Mouse (Mus musculus) adrenal gland, postnatal 25 days (tissue): Measurements from ENCODE around the gene Shroom3. TPM values are rescaled to one million over a fixed set of nuclear protein-coding genes. Genes with fewer than 3 reads are reported as not detected.
"Not testable (repeated sequence)": the region's sequence is repeated elsewhere in the genome, so short reads cannot be mapped to it uniquely, and the experiment has no call there.

ENCODE experiments used
- DNase-seq: peaks from one replicate; pipeline ENCODE4 v3.0.0; 2021; ENCODE audit warnings: mixed read lengths
- total RNA-seq: library from RNA; stranded (reverse); gene quantifications from 2 replicates; pipeline ENCODE4 v1.2.3, GENCODE M21; 2021

Gene Shroom3
- total RNA-seq, 1 experiment from 2014 or later, result 12.8 TPM

DNA sequence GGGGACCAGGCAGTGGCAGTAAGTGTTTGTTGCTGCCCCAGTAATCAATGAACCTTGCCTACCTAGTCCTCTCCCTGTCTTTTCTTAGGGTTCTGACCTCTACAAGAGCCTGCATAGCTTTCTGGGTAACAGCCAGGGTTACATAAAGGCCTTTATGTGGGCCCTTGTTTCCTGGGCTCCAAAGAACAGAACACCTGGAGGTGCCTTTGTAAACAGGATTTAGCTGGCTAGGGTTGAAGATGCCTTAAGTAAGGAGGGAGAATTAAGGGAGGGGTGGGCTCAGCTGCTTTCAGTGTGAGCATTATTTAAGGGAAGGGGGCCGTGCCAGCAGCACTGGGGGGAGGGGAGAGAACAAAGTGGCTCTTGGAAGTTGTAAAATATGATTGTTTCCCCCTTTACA lies 210.5 kb downstream of the Shroom3 start:
- DNase-seq, result no peak

DNA sequence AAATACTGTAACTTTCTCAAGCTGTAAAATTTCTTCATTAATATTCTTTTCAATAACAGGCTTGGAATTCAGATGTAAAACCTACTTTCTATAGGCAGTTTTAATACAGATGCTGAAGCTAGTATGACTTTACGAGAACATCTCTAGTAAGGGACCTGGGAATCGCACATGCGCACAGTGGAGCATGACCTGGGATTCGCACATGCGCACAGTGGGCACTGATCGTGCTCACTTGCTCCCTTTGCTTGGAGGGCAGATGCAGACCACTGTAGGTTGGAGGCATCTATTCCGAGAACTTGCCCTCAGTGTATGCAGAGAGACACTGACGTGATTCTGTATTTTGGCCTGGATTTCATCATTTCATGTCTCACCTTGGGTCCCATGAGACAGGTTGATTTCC lies 212.6 kb downstream of the Shroom3 start:
- DNase-seq, result no peak

DNA sequence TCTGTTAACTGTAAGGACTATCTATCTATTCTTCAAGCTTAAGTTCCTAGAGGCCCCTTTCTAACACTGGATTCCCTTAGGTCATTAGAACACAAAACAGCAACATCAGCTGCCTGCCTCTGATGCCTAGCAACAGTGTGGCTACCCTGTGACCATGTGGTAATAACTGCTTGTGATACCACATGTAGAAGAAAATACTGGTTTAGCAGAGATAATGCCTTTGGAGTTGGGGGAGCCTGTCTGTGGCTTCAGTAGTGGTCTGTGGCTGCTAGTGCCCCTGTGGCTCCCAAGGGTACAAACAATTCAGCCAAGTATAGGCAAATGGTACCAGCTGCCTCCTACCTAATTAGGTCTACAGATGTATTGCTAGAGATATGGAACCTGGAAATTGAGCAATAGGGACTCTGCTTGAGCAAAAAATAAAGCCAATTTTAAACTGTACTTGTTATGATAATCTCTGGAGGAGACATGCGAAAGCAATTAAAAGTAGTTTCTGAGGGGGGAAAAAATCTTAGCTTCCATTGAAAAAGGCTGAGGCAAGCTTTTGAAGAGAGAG lies 213.6 kb downstream of the Shroom3 start:
- no peak for DNase-seq

DNA sequence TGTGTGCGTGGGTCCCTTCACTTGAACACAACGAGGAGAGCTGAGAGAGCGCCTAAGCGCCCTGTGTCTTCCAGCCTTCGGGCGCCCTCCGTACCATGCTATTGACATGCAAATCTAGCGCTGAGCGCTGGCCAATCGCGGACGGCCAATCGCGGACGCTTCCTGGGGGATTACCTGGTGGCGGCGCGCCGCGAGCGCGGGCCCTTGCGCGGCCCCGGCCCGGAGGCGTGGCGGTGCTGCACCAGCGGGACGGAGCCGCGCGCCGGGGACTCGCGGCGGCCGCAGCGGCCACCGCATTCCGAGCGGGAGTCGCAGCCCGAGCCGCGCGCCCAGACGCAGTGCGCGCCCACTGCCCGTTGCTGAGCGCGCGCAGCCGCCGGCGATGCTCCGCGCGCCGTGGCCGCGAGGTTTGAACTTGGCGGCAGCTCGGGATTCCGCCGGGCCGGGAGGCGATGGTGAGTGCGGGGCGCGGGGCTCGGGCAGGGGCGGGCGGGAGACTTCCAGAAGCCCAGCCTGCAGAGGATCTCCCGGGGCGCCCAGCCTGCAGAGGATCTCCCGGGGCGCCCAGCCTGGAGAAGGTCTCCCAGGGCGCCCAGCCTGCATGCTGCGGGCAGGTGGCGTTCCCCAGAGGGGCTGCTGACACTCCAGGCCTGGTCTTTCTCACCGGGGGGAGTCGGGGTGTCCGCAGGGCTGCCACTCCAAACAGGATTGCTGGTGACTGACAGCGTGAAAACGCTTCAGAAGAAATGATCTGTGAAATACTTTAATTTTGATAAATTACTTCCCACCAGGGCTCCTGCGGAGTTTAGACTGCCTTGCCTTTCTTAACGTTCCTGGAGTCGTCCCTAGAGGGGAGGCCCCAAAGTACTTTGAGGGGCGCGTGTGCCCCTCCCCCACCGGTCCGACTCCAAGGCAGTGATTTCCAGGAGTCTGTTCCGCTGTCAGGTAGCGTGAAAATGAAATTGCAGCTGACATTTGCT lies 214.8 kb downstream of the Shroom3 start:
- peak; percentile 85 for DNase-seq

DNA sequence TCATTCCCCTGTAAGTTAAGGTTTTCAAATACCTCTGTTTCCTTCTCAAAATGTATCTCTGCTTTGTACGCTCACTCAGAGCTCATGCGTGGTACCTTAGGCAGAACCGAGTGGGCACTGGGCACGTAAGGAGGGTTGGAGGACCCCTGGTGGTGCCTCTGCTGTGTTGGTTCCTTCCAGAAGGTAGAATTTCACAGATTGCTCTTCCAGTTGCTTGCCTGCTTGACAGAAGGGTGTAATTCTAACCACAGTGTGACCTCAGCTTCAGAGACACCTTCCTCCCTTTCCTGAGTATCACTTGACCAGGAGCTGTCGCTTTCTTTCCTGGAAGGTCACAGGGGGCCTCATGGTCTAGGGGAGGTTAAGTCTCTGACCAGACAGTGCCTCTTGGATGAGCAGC lies 217.2 kb downstream of the Shroom3 start:
- DNase-seq, result no peak

DNA sequence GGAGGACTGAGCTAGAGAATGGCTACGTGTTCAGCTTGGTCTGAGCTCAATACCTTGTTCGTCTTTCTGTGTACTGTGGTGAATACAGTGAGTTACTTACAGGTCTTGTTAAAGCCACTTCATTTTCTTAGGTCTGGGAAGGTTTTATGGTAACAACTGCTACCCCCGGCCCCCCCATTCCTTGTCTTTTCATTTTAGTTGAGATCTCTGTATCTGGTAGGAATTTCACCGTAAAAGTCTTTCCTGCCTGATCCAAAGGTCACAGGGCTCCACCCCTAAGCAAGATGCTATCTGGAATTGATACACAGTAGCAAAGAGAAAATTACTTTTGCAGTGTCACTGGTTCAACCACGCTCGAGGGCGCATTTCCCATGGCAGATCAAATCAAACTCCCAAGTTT lies 218.6 kb downstream of the Shroom3 start:
- DNase-seq, result no peak

DNA sequence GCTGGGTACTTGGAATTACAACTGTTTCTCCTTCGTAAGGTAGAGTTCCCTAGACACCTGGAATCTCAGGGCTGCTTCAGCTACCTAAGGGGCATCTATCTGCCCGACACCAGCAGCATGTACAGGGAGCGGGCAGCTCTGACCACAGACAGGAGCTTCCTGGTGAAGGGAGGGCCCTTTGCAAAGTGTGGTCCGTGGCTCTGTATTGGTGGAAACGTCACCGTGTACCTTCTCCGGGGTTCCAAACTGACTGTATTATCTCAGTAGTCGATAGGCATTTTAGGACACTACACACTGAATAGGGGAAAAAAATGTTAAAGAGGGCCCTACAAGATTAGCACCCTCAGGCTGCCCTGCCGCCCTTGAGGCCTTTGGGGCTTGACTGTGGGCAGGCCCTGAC lies 221.9 kb downstream of the Shroom3 start:
- no peak for DNase-seq

DNA sequence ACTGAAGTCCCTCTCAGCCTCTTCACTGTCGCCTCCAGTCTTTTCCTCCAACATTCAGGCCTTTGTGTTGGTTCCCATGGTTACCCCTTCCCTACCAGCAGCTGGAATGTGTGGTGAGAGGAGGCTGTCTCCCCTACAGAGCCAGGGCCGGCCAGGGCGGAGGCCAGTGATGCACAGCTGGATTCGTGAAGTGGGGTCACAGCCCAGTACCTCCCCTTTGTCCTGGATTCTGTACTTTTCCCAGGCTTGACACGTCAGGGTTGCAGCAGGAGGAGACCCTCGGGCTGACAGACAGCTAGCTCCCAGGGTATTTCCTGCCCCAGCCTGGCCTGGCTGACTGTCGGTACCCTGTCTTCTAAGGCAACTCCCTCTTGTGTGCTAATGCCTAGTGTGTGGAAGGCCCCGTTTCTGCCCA lies 222.4 kb downstream of the Shroom3 start:
- DNase-seq, result no peak

DNA sequence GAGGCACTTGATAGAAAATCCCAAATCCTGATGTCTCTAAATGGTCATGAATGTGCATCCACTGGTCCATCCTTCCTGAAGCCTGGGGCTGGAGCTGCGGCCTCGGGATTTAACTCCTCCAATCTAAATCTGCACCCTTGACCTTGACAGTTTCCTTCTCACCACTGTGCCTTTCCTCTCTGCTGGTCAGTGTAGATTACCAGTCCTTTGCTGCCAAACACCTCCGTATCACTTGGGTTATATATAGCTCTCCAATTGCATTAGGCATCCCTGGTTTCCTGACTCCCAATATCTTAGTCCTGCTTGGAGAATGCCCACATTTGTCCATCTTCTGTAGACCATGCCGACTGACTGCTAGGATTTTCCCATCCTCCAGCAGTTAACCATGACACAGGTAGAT lies 225.0 kb downstream of the Shroom3 start:
- DNase-seq, result no peak

DNA sequence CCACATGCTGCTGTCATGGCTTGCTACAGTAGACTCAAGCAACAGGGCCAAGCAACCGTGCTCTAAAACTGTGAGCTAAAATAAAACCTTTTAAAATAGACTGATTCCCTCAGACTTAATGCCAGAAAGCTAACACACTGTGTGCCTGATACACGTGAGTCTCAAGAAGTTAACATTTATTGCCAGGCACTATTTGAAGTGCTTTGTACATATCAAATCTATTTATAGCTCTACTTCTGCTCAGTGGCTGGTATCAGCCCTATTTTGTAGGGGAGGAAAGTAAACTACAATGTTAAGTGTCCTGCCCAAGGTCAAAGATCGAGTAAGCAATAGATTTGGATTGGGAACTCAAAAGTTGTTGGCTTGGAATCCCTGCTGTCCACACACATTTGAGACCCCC lies 227.6 kb downstream of the Shroom3 start:
- DNase-seq, result no peak

DNA sequence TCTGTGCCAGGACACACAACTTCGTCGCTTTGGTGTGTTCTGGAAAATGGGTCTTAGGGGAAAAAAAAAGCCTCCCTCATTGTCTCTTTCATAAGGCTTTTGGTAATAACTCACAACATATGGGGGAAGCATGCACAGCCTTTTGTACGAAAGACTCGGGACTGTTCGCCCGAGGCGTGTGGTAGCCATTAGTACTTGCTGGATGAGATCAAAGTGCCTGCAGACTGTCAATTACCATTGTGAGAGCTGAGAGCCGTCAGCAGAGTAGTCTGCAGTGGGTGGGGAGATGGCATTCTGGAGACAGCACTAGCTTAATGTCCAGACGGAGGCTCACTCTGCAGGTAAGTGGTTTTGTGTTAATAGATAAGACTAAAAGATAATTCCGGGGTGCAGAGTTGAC lies 232.2 kb downstream of the Shroom3 start:
- no peak for DNase-seq

DNA sequence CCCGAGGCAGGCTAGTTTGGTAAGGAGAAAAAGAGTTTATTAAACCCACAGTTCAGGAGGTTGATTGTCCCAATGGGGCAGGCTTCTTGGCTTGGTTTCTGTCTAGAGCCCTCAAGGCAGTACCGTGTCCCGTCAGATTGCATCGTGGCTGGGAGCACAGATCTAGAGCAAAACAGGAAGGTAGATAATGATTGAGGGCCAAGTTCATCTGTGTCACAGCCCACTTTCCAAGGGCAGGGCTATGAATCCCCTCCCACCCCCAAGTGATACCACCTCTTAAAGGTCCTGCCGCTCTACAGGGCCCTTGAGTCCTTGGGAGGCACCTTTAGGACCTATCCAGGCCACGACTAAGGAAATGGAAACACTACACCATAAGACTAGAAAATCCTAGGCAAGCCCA lies 234.5 kb downstream of the Shroom3 start:
- DNase-seq, result no peak

DNA sequence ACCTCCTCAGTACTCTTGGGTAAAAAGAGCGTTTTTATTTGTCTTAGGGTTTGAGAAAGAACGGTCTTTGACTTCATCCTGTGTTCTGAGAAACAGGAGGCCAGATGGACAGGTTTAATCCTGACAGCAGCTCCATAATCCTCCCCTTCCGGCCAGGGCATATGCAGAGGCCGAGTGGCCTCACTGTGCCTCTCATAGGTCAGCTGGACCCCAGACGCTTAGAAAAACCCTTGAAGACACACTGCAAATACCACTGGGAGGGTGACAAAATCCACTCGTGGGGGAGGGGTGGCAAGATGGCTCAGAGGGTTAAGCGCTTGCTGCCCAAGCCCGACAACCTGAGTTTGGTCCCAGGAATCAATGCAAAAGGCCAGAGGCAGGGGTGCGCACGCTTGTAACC lies 234.9 kb downstream of the Shroom3 start:
- no peak for DNase-seq

DNA sequence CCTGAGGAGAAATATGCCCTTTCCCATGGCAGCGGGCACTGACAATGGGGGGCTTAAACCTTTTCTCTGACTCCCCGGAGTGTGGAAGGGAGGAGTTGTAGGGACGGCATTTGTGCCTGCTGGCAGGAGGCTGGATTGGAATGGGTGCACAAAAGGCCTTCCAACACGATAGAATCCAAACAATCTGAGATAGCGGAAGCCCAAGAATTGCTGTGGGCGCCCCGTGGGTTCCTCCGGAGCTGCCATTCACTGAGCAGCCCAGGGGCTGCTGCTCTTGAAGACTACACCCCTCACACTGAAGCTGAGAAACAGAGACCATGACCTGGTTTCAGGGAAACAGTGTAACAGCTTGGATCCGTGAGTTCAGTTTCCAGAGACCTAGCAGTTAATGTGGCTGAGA lies 235.6 kb downstream of the Shroom3 start:
- no peak for DNase-seq

DNA sequence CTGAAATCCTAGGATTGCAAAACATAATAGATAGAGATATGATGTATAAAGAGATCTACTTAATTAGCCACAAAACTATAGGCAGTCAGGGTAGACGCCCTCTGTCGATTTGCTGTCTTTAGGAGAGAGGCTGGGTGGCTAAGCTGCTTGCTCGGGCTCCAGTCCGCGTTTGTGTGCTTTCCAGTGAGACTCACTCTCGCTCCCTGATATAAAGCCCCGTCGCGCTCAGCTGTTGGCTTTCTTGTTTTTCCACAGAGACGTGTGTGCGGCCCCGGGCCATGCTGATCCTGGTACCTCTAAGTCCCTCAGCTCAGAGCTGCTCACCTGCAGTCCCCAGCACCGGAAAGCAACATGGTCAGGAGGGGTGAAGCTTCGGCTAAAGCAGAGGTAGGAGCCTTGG lies 236.2 kb downstream of the Shroom3 start:
- no peak for DNase-seq

DNA sequence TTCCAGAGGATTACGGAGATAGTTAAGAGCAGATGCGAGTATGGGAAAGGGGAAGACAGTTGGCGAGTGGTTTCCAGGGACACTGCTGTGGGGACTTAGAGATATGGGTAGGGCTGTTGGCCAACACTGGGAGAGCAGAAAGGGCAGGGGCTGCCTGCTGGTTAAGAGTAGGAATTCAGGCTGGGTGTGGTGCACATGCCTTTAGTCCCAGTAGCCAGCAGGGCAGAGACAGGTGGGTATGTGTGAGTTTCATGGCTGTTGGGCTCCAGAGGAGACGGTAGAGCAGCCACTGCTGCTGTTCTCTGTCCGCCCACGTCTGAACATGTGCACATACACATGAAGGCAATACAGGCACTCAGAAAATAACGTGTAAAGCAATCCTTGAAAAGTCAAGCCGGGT lies 237.7 kb downstream of the Shroom3 start:
- no peak for DNase-seq

DNA sequence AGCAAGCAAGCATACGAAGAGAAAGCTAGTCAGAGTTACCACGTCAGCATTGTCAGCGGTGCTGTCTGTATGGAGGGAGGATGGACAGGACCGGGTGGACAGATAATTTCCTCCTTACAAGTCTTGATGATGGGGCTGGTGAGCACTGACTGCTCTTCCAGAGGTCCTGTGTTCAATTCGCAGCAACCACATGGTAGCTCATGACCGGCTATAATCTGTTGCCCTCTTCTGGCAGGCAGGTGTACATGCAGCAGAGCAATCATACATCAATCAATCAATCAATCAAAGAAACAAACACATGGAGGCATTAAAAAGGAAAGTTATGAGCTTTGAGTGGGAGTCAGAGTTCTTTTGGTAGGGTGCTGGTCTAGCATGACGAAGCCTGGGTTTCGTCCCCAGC lies 238.5 kb downstream of the Shroom3 start:
- DNase-seq, result no peak

DNA sequence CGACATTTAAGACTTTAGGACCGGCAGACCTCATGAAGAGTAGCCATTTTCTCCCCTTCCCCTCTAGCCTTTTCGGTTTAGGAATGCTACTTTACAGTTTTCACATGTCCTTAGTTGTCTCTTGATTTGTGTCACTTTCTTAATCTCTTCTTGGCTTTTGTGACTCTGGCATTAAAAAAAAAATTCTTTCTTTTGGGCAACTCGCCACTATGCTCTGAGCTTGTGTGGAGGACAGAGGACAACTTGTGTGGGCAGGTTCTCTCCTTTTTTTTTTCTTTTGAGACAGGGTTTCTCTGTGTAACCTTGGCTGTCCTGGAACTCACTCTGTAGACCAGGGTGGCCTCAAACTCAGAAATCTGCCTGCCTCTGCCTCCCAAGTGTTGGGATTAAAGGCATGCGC lies 239.7 kb downstream of the Shroom3 start:
- DNase-seq, result not testable (repeated sequence)

DNA sequence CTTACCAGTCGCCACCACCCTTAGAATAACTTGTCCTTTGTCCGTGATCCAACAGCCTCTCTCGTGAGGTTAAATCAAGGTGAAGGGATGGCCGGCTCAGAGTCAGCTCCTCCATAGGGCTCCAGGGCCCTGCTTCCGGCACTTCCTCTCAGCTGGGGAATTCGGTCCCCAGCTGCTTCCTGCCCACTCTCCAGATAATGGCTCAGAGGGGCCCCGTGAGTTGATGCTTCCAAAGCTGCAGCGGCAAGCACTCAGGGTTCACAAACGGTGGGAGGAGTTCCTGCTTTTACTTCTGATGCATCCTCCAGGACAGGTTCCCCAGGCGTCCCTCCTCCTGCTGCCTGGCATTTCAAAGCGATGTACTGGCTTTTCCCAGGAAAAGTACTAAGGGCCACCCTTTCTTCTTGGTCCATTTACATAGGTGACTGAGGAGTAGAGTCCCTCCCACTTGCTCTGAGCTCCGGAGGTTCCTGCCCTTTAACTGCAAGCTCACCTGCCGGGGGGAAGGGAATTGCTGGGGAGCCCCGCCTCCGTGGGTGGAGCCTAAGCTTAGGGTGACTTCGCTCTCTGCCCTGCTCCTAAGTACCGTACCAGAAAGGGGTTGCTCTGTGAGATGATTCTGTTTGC lies 241.7 kb downstream of the Shroom3 start:
- DNase-seq, result peak; percentile 51

DNA sequence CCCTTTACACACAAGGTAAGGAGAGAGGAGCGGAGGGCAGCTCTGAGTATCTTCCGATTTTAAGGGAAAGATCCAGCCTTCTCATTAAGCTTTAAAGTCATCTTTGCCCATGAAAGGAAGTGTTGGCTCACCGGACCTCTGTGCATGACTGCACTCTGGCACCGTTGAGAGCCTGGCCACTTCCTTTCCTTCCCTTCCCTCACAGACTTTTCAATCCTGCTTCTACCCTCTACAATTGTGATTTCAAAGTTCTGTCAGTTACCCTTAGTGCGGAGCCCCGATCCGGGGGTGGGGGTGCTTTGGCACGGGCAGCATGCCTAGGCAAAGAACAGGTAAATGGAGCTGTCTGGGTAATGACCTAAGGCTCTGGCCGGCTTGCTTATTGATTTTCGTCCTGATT lies 244.4 kb downstream of the Shroom3 start:
- DNase-seq, result no peak

DNA sequence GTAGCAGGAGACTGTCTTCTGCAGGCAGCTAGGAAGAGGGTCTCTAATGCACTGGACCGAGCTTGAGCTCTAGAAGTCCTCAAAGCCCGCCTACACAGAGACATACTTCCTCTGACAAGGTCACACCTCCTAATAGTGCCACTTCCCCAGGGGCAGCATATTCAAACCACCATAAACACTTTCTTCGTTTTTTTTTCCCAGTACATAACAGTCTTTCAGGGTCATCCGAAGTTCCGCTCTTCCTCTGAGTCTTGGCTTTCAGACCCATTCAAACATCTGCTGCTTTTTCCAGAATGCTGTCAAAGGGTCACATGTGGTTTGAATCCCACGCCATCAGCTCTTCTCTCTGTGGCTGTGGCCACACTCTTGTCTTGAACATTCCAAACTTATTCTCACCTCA lies 247.3 kb downstream of the Shroom3 start:
- DNase-seq, result no peak

DNA sequence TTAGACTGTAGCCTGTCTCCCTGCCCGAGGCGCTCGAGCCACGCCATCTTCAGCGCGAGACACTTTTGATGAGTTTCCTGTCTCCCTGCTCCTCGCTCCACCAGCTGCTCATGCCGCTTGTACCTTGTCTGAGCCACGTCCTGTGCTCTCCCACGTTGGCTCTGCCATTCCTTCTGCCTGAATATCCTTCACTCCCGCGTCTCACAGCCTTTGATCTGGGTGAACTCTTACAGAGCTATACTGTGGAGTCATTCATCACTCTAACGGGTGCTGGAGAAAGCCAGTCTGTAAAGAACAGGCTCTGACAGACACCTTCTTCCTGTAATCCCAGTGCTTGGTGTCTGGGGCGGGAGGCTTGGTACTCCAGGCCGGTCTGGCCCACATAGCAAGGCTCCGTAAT lies 248.1 kb downstream of the Shroom3 start:
- DNase-seq, result no peak

DNA sequence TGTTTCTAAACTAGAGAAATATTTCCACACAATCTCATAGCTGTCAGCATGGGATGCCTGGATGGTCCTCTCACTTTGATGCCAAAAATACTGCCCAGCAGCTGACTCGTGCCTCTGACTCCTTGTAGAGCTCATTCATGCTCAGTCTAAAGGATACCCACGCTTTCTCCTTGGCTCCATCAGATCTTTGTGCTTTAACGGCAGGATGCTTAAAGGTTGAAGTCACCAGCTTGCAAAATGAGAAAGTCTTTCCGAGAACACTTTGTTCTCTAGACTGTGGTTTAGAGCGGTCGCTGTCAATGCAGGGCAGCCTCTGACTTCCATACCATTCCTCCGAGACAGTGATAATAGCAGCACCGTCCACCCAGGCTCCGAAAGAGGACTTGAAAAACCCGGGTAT lies 249.8 kb downstream of the Shroom3 start:
- DNase-seq, result no peak
